Mouse (Mus musculus) cerebellum, adult 9-11 months (tissue): ENCODE results near the gene Esrrb.

Source experiments
- DNase-seq: peaks from one replicate; pipeline ENCODE4 v3.0.0; 2022

Esrrb gene

GRCm38 (mm10) chr12:86422166-86422910, 61.4 kb downstream of the Esrrb start:
- no peak for DNase-seq

GRCm38 (mm10) chr12:86423102-86423501, 62.2 kb downstream of the Esrrb start:
- DNase-seq = no peak

- DNase-seq = no peak
Measured at GRCm38 (mm10) chr12:86427585-86427984, 66.7 kb downstream of the Esrrb start.

- no peak for DNase-seq
Measured at GRCm38 (mm10) chr12:86431671-86432070, 70.8 kb downstream of the Esrrb start.

GRCm38 (mm10) chr12:86433371-86433821, 72.5 kb downstream of the Esrrb start:
- DNase-seq = peak; percentile 79

GRCm38 (mm10) chr12:86435651-86436050, 74.7 kb downstream of the Esrrb start:
- DNase-seq = no peak

- DNase-seq = no peak
Measured at GRCm38 (mm10) chr12:86450848-86451247, 89.9 kb downstream of the Esrrb start.

- no peak for DNase-seq
Measured at GRCm38 (mm10) chr12:86455009-86455408, 94.1 kb downstream of the Esrrb start.

- no peak for DNase-seq
Measured at GRCm38 (mm10) chr12:86462742-86463470, 102.0 kb downstream of the Esrrb start.

GRCm38 (mm10) chr12:86464385-86464784, 103.5 kb downstream of the Esrrb start:
- DNase-seq = no peak

GRCm38 (mm10) chr12:86466180-86466579, 105.3 kb downstream of the Esrrb start:
- DNase-seq = no peak

GRCm38 (mm10) chr12:86469919-86470318, 109.0 kb downstream of the Esrrb start:
- DNase-seq = no peak

- DNase-seq = no peak
Measured at GRCm38 (mm10) chr12:86470912-86471311, 110.0 kb downstream of the Esrrb start.

GRCm38 (mm10) chr12:86473630-86474029, 112.7 kb downstream of the Esrrb start:
- no peak for DNase-seq

- DNase-seq = no peak
Measured at GRCm38 (mm10) chr12:86475994-86476393, 115.1 kb downstream of the Esrrb start.

GRCm38 (mm10) chr12:86478908-86479307, 118.0 kb downstream of the Esrrb start:
- no peak for DNase-seq

- DNase-seq = no peak
Measured at GRCm38 (mm10) chr12:86482029-86482428, 121.1 kb downstream of the Esrrb start.

- no peak for DNase-seq
Measured at GRCm38 (mm10) chr12:86483413-86483841, 122.5 kb downstream of the Esrrb start.

- DNase-seq = no peak
Measured at GRCm38 (mm10) chr12:86488005-86488404, 127.1 kb downstream of the Esrrb start.

- no peak for DNase-seq
Measured at GRCm38 (mm10) chr12:86490052-86490451, 129.1 kb downstream of the Esrrb start.

GRCm38 (mm10) chr12:86491500-86491899, 130.6 kb downstream of the Esrrb start:
- no peak for DNase-seq

GRCm38 (mm10) chr12:86492822-86493221, 131.9 kb downstream of the Esrrb start:
- no peak for DNase-seq

GRCm38 (mm10) chr12:86497126-86497525, 136.2 kb downstream of the Esrrb start:
- no peak for DNase-seq

- peak; percentile 12 for DNase-seq
Measured at GRCm38 (mm10) chr12:86498765-86499164, 137.8 kb downstream of the Esrrb start.
